Mouse (Mus musculus) hindbrain, embryonic 12.5 days (tissue): ENCODE results near the gene Gp1ba. TPM values are rescaled to one million over a fixed set of nuclear protein-coding genes. Genes with fewer than 3 reads are reported as not detected.
A peak's percentile ranks its signal among the peaks of the same experiment; 100 is the strongest.

ENCODE experiments used
- ATAC-seq: fragments of 200-750 bp; cut with Nextera tagmentation; 2 replicates; pipeline ENCODE4 v1.8.0; 2017; ENCODE audit warnings: moderate TSS enrichment; ENCODE audit not compliant: low FRiP score
- H3K27ac ChIP-seq: fragments of 300-500 bp; sonication (generic); 2 replicates; pipeline ENCODE4 v1.5.1; 2016; ENCODE audit warnings: mild to moderate bottlenecking
- H3K27me3 ChIP-seq: fragments of 300-500 bp; sonication (generic); 2 replicates; pipeline ENCODE4 v1.6.1; 2016; ENCODE audit warnings: mild to moderate bottlenecking
- H3K36me3 ChIP-seq: fragments of 300-500 bp; sonication (generic); 2 replicates; pipeline ENCODE4 v1.6.1; 2016; ENCODE audit warnings: mild to moderate bottlenecking
- H3K4me1 ChIP-seq: fragments of 300-500 bp; sonication (generic); 2 replicates; pipeline ENCODE4 v1.6.1; 2016
- H3K4me2 ChIP-seq: fragments of 300-500 bp; sonication (generic); replicated peaks from 2 replicates; pipeline ENCODE4 v1.6.1; 2016; ENCODE audit warnings: mild to moderate bottlenecking
- H3K4me3 ChIP-seq: fragments of 300-500 bp; sonication (generic); 2 replicates; pipeline ENCODE4 v1.5.1; 2016; ENCODE audit warnings: mild to moderate bottlenecking
- H3K9ac ChIP-seq: fragments of 300-500 bp; sonication (generic); 2 replicates; pipeline ENCODE4 v1.6.1; 2016; ENCODE audit warnings: mild to moderate bottlenecking, moderate library complexity
- H3K9me3 ChIP-seq: fragments of 300-500 bp; sonication (generic); replicated peaks from 2 replicates; pipeline ENCODE4 v1.6.1; 2016; ENCODE audit warnings: mild to moderate bottlenecking
- WGBS: fragments of 180-500 bp; shearing (Covaris S2); methylation state at CpG from one replicate; pipeline ENCODE4 v1.1.7; 2016; 5-methylcytosine and 5-hydroxymethylcytosine counted together
- polyA plus RNA-seq: library from polyadenylated mRNA; unstranded; fragments of >200 nt; fragmentation: Nextera tagmentation; extraction: Ambion mirVana; gene quantifications from 2 replicates; pipeline ENCODE4 v1.2.1, GENCODE M21; 2016

The Gp1ba gene
- polyA plus RNA-seq, 1 experiment from 2014 or later, result 0.10 TPM

- Histone ChIP-seq H3K9me3 (no peaks in the 10 kb centered on the region), H3K4me2 (peak overlapping the region; percentile 98), H3K9ac (peak overlapping the region; percentile 92), H3K36me3 (peaks cover 21% of the 10 kb centered on the region), H3K27me3 (no peaks in the 10 kb centered on the region), H3K4me3 (peak overlapping the region; percentile 99), H3K27ac (peak overlapping the region; percentile 98), H3K4me1 (peaks cover 38% of the 10 kb centered on the region)
- WGBS, result 7% methylated on average over 16 of the region's 16 CpGs
- ATAC-seq, result no peak
Measured at GRCm38 (mm10) chr11:70656456-70656927, 17.6 kb downstream of the Gp1ba start.

GRCm38 (mm10) chr11:70656964-70657363, 18.0 kb downstream of the Gp1ba start, which contains the start of gene Eno3:
Eno3 (plus strand) TSS chr11:70657202.
- 7% methylated on average over 3 of the region's 3 CpGs for WGBS
- no peak for ATAC-seq

GRCm38 (mm10) chr11:70657573-70657972, 18.7 kb downstream of the Gp1ba start:
- no peak for ATAC-seq
- H3K27ac ChIP-seq, result no peak overlapping the region
- 46% methylated on average over 6 of the region's 6 CpGs for WGBS
- no peak overlapping the region for H3K4me3 ChIP-seq
- no peak overlapping the region for H3K9ac ChIP-seq
- H3K9me3 ChIP-seq, result no peaks in the 10 kb centered on the region
- H3K4me2 ChIP-seq, result no peak overlapping the region
- peaks cover 30% of the 10 kb centered on the region for H3K4me1 ChIP-seq
- H3K36me3 ChIP-seq, result peaks cover 21% of the 10 kb centered on the region
- H3K27me3 ChIP-seq, result no peaks in the 10 kb centered on the region

More at GRCm38 (mm10) chr11:70656964-70657363, 18.0 kb downstream of the Gp1ba start, which contains the start of gene Eno3:
- Histone ChIP-seq H3K4me1 (peaks cover 36% of the 10 kb centered on the region), H3K9me3 (no peaks in the 10 kb centered on the region), H3K36me3 (peaks cover 20% of the 10 kb centered on the region), H3K4me3 (peak within 1 kb of the TSS; percentile 99), H3K9ac (peak within 1 kb of the TSS; percentile 92), H3K4me2 (peak within 1 kb of the TSS; percentile 98), H3K27me3 (no peaks in the 10 kb centered on the region), H3K27ac (peak within 1 kb of the TSS; percentile 98)

GRCm38 (mm10) chr11:70657991-70658390, 19.1 kb downstream of the Gp1ba start:
- H3K4me1 ChIP-seq, result peaks cover 26% of the 10 kb centered on the region
- no peak overlapping the region for H3K4me2 ChIP-seq
- WGBS, result 57% methylated on average over 9 of the region's 9 CpGs
- no peak overlapping the region for H3K4me3 ChIP-seq
- H3K27me3 ChIP-seq, result no peaks in the 10 kb centered on the region
- ATAC-seq, result no peak
- H3K9ac ChIP-seq, result no peak overlapping the region
- no peak overlapping the region for H3K27ac ChIP-seq
- H3K36me3 ChIP-seq, result peaks cover 23% of the 10 kb centered on the region
- H3K9me3 ChIP-seq, result no peaks in the 10 kb centered on the region

GRCm38 (mm10) chr11:70658521-70658920, 19.6 kb downstream of the Gp1ba start:
- no peak overlapping the region for H3K4me2 ChIP-seq
- no peak overlapping the region for H3K27ac ChIP-seq
- H3K9ac ChIP-seq, result 0 out of 2 replicates have a peak overlapping the region, but pooled peaks have one; percentile 13
- H3K36me3 ChIP-seq, result peaks cover 28% of the 10 kb centered on the region
- no peaks in the 10 kb centered on the region for H3K9me3 ChIP-seq
- no peak for ATAC-seq
- H3K27me3 ChIP-seq, result no peaks in the 10 kb centered on the region
- peaks cover 23% of the 10 kb centered on the region for H3K4me1 ChIP-seq
- no peak overlapping the region for H3K4me3 ChIP-seq
- 92% methylated on average over 5 of the region's 5 CpGs for WGBS

- no peak overlapping the region for H3K4me2 ChIP-seq
- H3K4me1 ChIP-seq, result peaks cover 23% of the 10 kb centered on the region
- H3K27ac ChIP-seq, result no peak overlapping the region
- 75% methylated on average over 8 of the region's 8 CpGs for WGBS
- H3K4me3 ChIP-seq, result no peak overlapping the region
- no peak for ATAC-seq
- no peaks in the 10 kb centered on the region for H3K27me3 ChIP-seq
- H3K9ac ChIP-seq, result no peak overlapping the region
- no peaks in the 10 kb centered on the region for H3K9me3 ChIP-seq
- peaks cover 32% of the 10 kb centered on the region for H3K36me3 ChIP-seq
Measured at GRCm38 (mm10) chr11:70658942-70659341, 20.0 kb downstream of the Gp1ba start.

- peaks cover 47% of the 10 kb centered on the region for H3K36me3 ChIP-seq
- no peak overlapping the region for H3K4me2 ChIP-seq
- no peak for ATAC-seq
- WGBS, result 93% methylated on average over 8 of the region's 8 CpGs
- H3K4me3 ChIP-seq, result no peak overlapping the region
- H3K9me3 ChIP-seq, result no peaks in the 10 kb centered on the region
- no peaks in the 10 kb centered on the region for H3K27me3 ChIP-seq
- no peak overlapping the region for H3K9ac ChIP-seq
- peak overlapping the region; percentile 35; the same call in 1 of the 2 replicates for H3K27ac ChIP-seq
- H3K4me1 ChIP-seq, result peaks cover 19% of the 10 kb centered on the region
Measured at GRCm38 (mm10) chr11:70660571-70660970, 21.6 kb downstream of the Gp1ba start.

- Histone ChIP-seq H3K9me3 (no peaks in the 10 kb centered on the region), H3K27me3 (no peaks in the 10 kb centered on the region), H3K27ac (no peak overlapping the region), H3K9ac (no peak overlapping the region), H3K4me1 (peaks cover 10% of the 10 kb centered on the region), H3K4me3 (no peak overlapping the region), H3K36me3 (peaks cover 54% of the 10 kb centered on the region), H3K4me2 (no peak overlapping the region)
- WGBS, result 93% methylated on average over 8 of the region's 8 CpGs
- no peak for ATAC-seq
Measured at GRCm38 (mm10) chr11:70663101-70663500, 24.2 kb downstream of the Gp1ba start.

GRCm38 (mm10) chr11:70663957-70664356, 25.0 kb downstream of the Gp1ba start:
- Histone ChIP-seq H3K4me2 (no peak overlapping the region), H3K9ac (no peak overlapping the region), H3K27me3 (no peaks in the 10 kb centered on the region), H3K4me1 (peaks cover 12% of the 10 kb centered on the region), H3K4me3 (no peak overlapping the region), H3K27ac (no peak overlapping the region), H3K9me3 (no peaks in the 10 kb centered on the region), H3K36me3 (peaks cover 54% of the 10 kb centered on the region)
- 92% methylated on average over 6 of the region's 6 CpGs for WGBS
- no peak for ATAC-seq

GRCm38 (mm10) chr11:70664741-70665140, 25.8 kb downstream of the Gp1ba start:
- 92% methylated on average over 9 of the region's 9 CpGs for WGBS
- no peak overlapping the region for H3K4me2 ChIP-seq
- H3K4me1 ChIP-seq, result peaks cover 12% of the 10 kb centered on the region
- ATAC-seq, result no peak
- H3K9me3 ChIP-seq, result no peaks in the 10 kb centered on the region
- no peak overlapping the region for H3K27ac ChIP-seq
- H3K36me3 ChIP-seq, result peaks cover 53% of the 10 kb centered on the region
- H3K9ac ChIP-seq, result no peak overlapping the region
- no peak overlapping the region for H3K4me3 ChIP-seq
- H3K27me3 ChIP-seq, result no peaks in the 10 kb centered on the region

GRCm38 (mm10) chr11:70666687-70667086, 27.8 kb downstream of the Gp1ba start:
- Histone ChIP-seq H3K4me2 (no peak overlapping the region), H3K27ac (no peak overlapping the region), H3K27me3 (no peaks in the 10 kb centered on the region), H3K4me1 (peaks cover 27% of the 10 kb centered on the region), H3K9ac (no peak overlapping the region), H3K9me3 (no peaks in the 10 kb centered on the region), H3K4me3 (no peak overlapping the region), H3K36me3 (peaks cover 48% of the 10 kb centered on the region)
- WGBS, result 93% methylated on average over 8 of the region's 8 CpGs
- ATAC-seq, result no peak

GRCm38 (mm10) chr11:70667271-70668150, 28.6 kb downstream of the Gp1ba start:
- Histone ChIP-seq H3K4me1 (peaks cover 27% of the 10 kb centered on the region), H3K27me3 (no peaks in the 10 kb centered on the region), H3K36me3 (peaks cover 42% of the 10 kb centered on the region), H3K9ac (peak overlapping the region; percentile 63), H3K27ac (peak overlapping the region; percentile 97), H3K9me3 (no peaks in the 10 kb centered on the region), H3K4me3 (peak overlapping the region; percentile 57), H3K4me2 (peak overlapping the region; percentile 76)
- ATAC-seq, result no peak
- WGBS, result 70% methylated on average over 14 of the region's 14 CpGs
